In the genomic region with DNA sequence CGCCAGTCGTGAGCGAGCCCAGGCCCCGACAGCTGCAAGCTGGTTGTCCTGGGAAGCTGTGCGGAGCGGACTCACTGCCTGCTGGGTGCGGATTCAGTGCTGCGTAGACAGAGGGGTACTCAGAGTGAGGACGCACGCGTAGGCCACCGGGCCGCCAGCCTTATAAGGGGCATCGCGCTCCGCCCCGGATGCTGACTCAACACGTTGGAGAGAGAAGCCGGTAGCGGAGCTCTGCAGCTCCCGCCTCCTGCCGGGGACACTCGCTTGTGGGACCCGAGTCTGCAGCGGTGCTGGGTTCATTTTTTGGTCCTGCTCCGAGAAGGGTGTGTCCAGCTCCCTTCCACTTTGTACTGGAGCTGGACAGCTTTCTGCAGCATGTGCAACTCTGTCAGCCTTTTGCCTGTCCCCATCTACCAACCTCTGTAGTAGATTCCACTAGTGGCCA, we compare ENCODE assay signal across 8 mouse cellular contexts. TPM values are rescaled to one million over a fixed set of nuclear protein-coding genes. Genes with fewer than 3 reads are reported as not detected.
A peak's percentile ranks its signal among the peaks of the same experiment; 100 is the strongest.
DNase-seq lines count a peak whose midpoint lies in the region; ATAC-seq lines count a peak whose summit lies in the region.

A gene (minus strand): TSS at position 198 of the 445 bp plus-strand sequence.

- H3K36me3 ChIP-seq in intestine, embryonic 15.5 days, result no peaks in the 10 kb centered on the region

- peak within 1 kb of the TSS; percentile 80 for H3K4me2 ChIP-seq in intestine, embryonic 15.5 days (replicated peaks)

- ATAC-seq in intestine, embryonic 15.5 days, result peak; percentile 81
- peak; percentile 94 for ATAC-seq in megakaryocyte-erythroid progenitor cell, adult 5-6 weeks (replicated peaks; ENCODE audit: low FRiP score, low TSS enrichment, poor library complexity, severe bottlenecking)

- peak within 1 kb of the TSS; percentile 89 for H3K27ac ChIP-seq in intestine, embryonic 15.5 days

- intact Hi-C loops in left cerebral cortex, postnatal 14 days (cut with DNase I), result no loop called here

- DNase-seq in adrenal gland, adult 8-10 months, result peak; percentile 86
- DNase-seq in embryo, embryonic 9.5 days (ENCODE audit: extremely low spot score), result peak; percentile 84
- peak; percentile 78 to 89 for DNase-seq in gastrocnemius, postnatal 4 days (ENCODE audit: low spot score in 2 of 2)
- DNase-seq in left cerebral cortex, postnatal 14 days (ENCODE audit: low spot score in 2 of 2), result peak; percentile 80 to 87
- DNase-seq in right cerebral cortex, postnatal 25 days, result peak; percentile 87
- DNase-seq in urinary bladder, postnatal 36 days (ENCODE audit: low spot score in 2 of 2), result peak; percentile 86 to 91

- under 1% methylated on average over 26 of the region's 26 CpGs for WGBS in intestine, embryonic 15.5 days

- H3K4me1 ChIP-seq in intestine, embryonic 15.5 days (replicated peaks), result peaks cover 23% of the 10 kb centered on the region

- H3K9me3 ChIP-seq in intestine, embryonic 15.5 days, result no peaks in the 10 kb centered on the region

- no peaks in the 10 kb centered on the region for H3K27me3 ChIP-seq in intestine, embryonic 15.5 days (replicated peaks)

- H3K9ac ChIP-seq in intestine, embryonic 15.5 days, result peak within 1 kb of the TSS; percentile 84

- peak within 1 kb of the TSS; percentile 76 for H3K4me3 ChIP-seq in intestine, embryonic 15.5 days (replicated peaks)

RNA-seq across cellular contexts. Expression of the gene that starts here (rescaled TPM):
- 100 to 1,000 TPM; 366 to 409 (median 394) TPM for total RNA-seq in adrenal gland, adult 8-10 months (2022)
- 100 to 1,000 TPM; 205 to 221 TPM for total RNA-seq in gastrocnemius, postnatal 4 days (2021)
- polyA plus RNA-seq in intestine, embryonic 15.5 days (2015; fragmentation: Nextera tagmentation; extraction: Ambion mirVana), result 973 and 1,014 TPM in 2 replicates
- total RNA-seq in left cerebral cortex, postnatal 14 days (2021), result 100 to 1,000 TPM; 213 to 245 TPM
- 623 and 805 TPM in 2 replicates for total RNA-seq in megakaryocyte-erythroid progenitor cell, adult 5-6 weeks (2014; fragmentation: Nextera tagmentation)
- total RNA-seq in megakaryocyte-erythroid progenitor cell, adult 5-6 weeks (2017), result 123 and 220 TPM in 2 replicates

Comparison
In these comparisons a context has a peak if more than half of its experiments do, and no peak if none do; other contexts are left out.
1. Peak in every context shown above with its lines: DNase-seq, ATAC-seq, H3K4me3 ChIP-seq and H3K27ac ChIP-seq.